Mouse (Mus musculus) E14TG2a.4 (cell line): Measurements from ENCODE around the gene Grin2a.

Experiments used
- H3K27me3 ChIP-seq: 2 replicates; pipeline ENCODE4 v1.6.1; 2014; ENCODE audit warnings: low read length, control low read depth; ENCODE audit not compliant: insufficient read depth
- H3K36me3 ChIP-seq: 2 replicates; pipeline ENCODE4 v1.6.1; 2014; ENCODE audit warnings: low read length, control low read depth; ENCODE audit not compliant: insufficient read depth
- H3K4me1 ChIP-seq: replicated peaks from 2 replicates; pipeline ENCODE4 v1.6.1; 2014; ENCODE audit warnings: low read depth, low read length, control low read depth
- H3K4me3 ChIP-seq: replicated peaks from 2 replicates; pipeline ENCODE4 v1.5.1; 2014; ENCODE audit warnings: mild to moderate bottlenecking, low read length
- H3K9me3 ChIP-seq: 2 replicates; pipeline ENCODE4 v1.6.1; 2014; ENCODE audit warnings: low read length, control low read depth
- CTCF ChIP-seq: conservative IDR thresholded peaks from 2 replicates; pipeline ENCODE4 v1.5.1; 2014; ENCODE audit warnings: low read length
- NANOG ChIP-seq: IDR thresholded peaks from 2 replicates; pipeline ENCODE4 v1.6.1; 2014; ENCODE audit warnings: borderline replicate concordance, low read length, mixed read lengths
- POU5F1 ChIP-seq: IDR thresholded peaks from 2 replicates; pipeline ENCODE4 v1.6.1; 2014; ENCODE audit warnings: low read length, borderline replicate concordance

The Grin2a gene

DNA sequence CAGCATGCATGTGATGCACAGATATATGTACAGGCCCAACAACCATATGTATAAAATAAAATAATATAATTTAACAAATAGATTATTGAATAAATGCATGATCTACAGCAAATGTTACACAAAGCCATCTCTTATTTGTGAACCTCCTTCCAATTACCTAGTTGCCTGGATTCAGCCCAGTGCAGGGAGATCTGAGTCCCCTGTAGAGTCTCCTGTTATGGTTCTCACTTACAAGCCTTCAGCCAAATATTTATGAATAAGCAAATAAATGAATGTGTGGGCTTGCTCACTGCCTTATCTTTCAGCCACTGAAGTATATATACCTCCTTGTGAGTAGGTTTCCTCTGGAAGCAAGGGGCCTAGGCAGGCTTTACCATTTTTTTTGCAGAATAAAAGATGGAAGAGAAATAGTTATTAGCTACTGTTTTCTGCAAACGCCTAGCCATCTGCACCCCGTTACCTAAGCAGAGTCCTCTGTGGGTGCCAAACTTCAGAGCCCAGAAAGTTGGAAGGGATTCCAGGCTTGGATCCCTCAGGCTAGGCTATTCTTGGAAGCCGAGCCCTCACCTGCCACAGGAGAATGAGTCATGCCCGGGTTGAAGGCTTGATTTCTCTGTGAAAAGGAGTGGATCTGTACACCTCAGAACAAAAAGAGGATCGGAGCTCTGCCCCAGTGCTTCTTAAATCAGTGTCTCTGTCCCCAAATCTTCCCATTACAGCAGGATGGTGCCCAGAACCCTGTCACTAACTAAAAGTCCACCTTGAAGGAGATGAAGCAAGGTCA is 92.5 kb downstream of the Grin2a start:
- no peaks in the 10 kb centered on the region for H3K36me3 ChIP-seq
- no peaks in the 10 kb centered on the region for H3K27me3 ChIP-seq
- no peaks in the 10 kb centered on the region for H3K4me1 ChIP-seq
- no peaks in the 10 kb centered on the region for H3K9me3 ChIP-seq
- no peak overlapping the region for H3K4me3 ChIP-seq
- TF ChIP-seq NANOG (no peak), CTCF (no peak), POU5F1 (no peak)

DNA sequence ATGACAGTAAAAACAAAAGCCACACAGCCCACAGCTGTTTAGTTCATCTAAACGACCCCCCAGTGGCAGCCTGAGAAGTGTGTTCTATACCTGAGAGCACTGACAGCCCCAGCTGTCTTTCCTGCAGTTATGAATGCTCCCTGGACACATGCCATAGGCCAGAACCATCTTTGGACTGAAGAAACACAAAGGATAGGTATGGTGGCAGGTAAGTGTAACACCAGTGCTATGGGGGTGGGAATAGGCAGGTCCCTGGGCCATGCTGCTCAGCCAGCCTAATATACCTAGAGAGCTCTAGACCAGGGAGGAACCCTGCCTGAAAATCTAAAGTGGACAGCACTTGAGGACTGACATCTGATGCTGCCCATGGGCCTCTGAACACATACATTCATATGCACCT is 93.9 kb downstream of the Grin2a start:
- Histone ChIP-seq H3K9me3 (no peaks in the 10 kb centered on the region), H3K36me3 (no peaks in the 10 kb centered on the region), H3K4me1 (no peaks in the 10 kb centered on the region), H3K4me3 (no peak overlapping the region), H3K27me3 (no peaks in the 10 kb centered on the region)
- no peak for TF ChIP-seq CTCF
- TF ChIP-seq NANOG, result no peak
- TF ChIP-seq POU5F1, result no peak

DNA sequence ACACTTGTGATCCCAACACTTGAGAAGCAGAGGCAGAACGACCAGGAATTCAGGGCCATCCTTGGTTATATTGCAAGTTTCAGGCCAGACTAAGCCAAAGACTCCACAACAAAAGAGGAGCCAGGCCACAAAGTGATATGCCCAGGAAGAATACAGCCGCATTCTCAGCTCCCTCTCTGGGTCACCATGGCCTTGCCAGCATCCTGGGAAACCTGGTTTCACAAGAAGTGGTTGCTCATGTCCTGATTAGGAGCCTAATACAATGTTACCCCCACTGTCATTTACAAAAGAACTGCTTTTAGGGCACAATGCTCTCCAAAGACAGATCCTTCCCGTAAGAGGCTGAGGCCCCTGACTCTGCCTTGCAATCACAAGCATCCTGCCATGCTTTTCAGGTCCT is 94.4 kb downstream of the Grin2a start:
- H3K4me3 ChIP-seq, result no peak overlapping the region
- H3K27me3 ChIP-seq, result no peaks in the 10 kb centered on the region
- no peaks in the 10 kb centered on the region for H3K9me3 ChIP-seq
- H3K36me3 ChIP-seq, result no peaks in the 10 kb centered on the region
- no peaks in the 10 kb centered on the region for H3K4me1 ChIP-seq
- TF ChIP-seq POU5F1, result no peak
- TF ChIP-seq NANOG, result no peak
- TF ChIP-seq CTCF, result no peak

DNA sequence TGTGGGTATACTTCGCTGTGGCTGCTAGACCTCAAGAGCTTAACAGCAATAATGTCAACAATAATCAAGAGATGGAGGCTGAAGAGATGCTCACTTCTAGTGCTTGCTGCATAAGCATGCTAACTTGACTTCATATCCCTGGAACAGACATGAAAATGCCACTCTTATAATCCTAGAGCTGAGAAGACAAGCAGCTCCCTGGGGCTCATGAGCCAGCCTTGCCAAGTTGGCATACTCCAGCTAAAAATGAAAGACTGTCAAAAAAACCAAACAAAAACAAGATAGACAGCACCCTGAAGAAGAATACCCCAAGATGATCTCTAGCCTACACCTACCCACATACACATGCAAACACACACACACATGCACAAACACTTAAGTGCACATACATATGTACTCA is 95.2 kb downstream of the Grin2a start:
- Histone ChIP-seq H3K36me3 (no peaks in the 10 kb centered on the region), H3K4me1 (no peaks in the 10 kb centered on the region), H3K4me3 (no peak overlapping the region), H3K9me3 (no peaks in the 10 kb centered on the region), H3K27me3 (no peaks in the 10 kb centered on the region)
- no peak for TF ChIP-seq CTCF
- no peak for TF ChIP-seq NANOG
- no peak for TF ChIP-seq POU5F1

DNA sequence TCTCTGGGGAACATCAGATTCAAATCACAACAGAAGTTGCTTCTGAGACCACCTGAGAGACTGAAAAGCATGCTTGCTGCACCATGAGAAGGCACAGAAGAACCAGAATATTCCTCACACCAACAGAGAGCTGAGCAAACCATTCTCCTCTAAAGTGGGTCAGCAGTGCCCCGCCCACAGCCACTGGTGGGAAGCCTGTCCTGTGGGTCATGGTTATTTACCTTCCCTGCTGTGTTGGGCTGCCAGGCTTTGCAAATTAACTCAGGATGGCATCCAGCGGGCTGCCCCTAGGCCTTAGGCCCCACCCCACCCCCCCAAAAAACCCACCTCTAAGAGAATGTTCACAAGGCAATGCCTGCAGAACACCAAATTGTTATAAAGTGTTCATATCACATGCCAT is 96.2 kb downstream of the Grin2a start:
- no peaks in the 10 kb centered on the region for H3K9me3 ChIP-seq
- H3K4me3 ChIP-seq, result no peak overlapping the region
- H3K36me3 ChIP-seq, result no peaks in the 10 kb centered on the region
- H3K4me1 ChIP-seq, result no peaks in the 10 kb centered on the region
- no peaks in the 10 kb centered on the region for H3K27me3 ChIP-seq
- TF ChIP-seq NANOG (no peak), CTCF (no peak), POU5F1 (no peak)

DNA sequence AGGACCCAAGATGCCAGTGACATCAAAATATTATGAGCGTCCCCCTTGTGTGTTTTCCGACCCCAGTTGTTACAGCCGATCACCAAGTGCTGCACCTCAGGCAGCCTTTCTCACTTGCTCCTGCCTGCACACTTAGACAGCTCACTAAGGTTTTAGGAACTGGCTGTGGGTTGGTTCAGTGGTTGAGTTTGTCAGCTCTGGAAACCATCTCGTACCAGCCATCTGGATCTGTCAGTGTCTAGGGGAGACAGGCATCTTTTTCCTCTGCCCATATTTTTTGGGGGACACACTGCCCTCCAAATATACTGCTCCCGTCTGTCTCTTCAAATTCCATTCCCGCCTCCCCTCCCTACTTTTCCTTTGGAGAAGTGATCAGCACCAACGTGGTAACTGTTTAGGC is 99.8 kb downstream of the Grin2a start:
- H3K4me1 ChIP-seq, result no peaks in the 10 kb centered on the region
- TF ChIP-seq NANOG (no peak), POU5F1 (no peak), CTCF (no peak)
- no peak overlapping the region for H3K4me3 ChIP-seq
- no peaks in the 10 kb centered on the region for H3K9me3 ChIP-seq
- H3K27me3 ChIP-seq, result no peaks in the 10 kb centered on the region
- H3K36me3 ChIP-seq, result no peaks in the 10 kb centered on the region

DNA sequence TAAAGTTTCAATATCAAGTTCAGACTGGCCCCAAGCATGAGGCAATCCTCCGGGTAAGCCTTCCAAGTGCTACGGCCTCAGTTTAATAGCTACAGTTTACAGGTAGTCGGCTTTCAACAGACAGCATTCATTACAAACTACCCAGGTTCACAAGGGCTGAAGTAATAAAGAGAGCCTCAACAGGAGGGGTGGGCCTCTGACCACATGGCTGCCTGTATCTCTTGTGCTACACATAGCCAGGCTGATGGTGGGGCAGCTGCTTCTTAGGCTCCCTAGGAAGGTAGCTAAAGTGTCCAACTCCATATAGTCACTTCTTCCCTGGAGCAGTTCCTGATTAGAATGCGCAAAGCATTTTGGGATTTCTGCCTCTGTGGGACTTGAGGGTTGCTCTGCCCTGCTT is 109.2 kb downstream of the Grin2a start:
- Histone ChIP-seq H3K27me3 (no peaks in the 10 kb centered on the region), H3K4me1 (no peaks in the 10 kb centered on the region), H3K9me3 (no peaks in the 10 kb centered on the region), H3K36me3 (no peaks in the 10 kb centered on the region), H3K4me3 (no peak overlapping the region)
- TF ChIP-seq POU5F1 (no peak), CTCF (no peak), NANOG (no peak)

DNA sequence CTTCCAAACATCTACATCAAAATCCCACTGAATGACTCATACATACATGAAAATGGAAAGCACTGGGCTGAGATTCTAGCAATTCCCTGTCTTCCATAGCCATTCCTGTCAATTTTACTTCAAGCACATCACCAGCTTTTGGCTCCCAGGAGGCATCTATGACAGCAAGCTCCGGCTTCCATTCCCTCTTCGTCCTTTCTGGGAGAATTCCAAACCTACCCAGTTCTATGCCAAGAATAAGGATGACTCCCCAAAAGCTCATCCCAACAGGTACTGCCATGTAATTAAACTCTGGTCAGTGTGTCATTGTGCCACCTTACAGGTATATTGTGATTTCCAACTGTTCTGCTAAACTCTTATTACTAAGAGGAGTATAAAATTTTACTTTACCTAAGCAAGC is 111.2 kb downstream of the Grin2a start:
- Histone ChIP-seq H3K36me3 (no peaks in the 10 kb centered on the region), H3K4me3 (no peak overlapping the region), H3K4me1 (no peaks in the 10 kb centered on the region), H3K9me3 (no peaks in the 10 kb centered on the region), H3K27me3 (no peaks in the 10 kb centered on the region)
- TF ChIP-seq CTCF, result no peak

DNA sequence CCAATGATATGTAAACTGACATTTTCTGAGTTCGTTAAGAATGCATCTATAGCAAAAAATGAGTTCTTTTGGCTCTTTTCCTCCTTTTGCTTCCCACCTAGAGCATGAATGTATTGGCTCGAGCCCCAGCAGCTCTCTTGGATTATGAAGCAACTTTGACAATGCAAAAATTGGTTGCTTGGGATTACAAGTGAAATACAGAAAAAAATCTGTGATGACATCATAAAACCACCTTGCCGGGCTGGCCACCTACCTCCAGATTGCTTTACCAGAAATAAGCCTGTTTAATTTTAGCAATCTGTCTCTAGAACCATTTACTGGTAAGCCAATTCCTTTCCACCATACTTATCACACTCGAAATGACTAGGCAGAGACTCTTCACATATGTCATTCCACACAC is 112.9 kb downstream of the Grin2a start:
- TF ChIP-seq CTCF, result no peak
- no peak for TF ChIP-seq NANOG
- TF ChIP-seq POU5F1, result no peak
- Histone ChIP-seq H3K4me1 (no peaks in the 10 kb centered on the region), H3K4me3 (no peak overlapping the region)

More for the DNA sequence above, 112.9 kb downstream of the Grin2a start:
- no peaks in the 10 kb centered on the region for H3K36me3 ChIP-seq
- H3K9me3 ChIP-seq, result no peaks in the 10 kb centered on the region
- H3K27me3 ChIP-seq, result no peaks in the 10 kb centered on the region
